Mouse (Mus musculus) left cerebral cortex, postnatal 25 days (tissue): ENCODE measurements around the gene Ifit1bl2. TPM values are rescaled to one million over a fixed set of nuclear protein-coding genes. Genes with fewer than 3 reads are reported as not detected.

Experiments used
- DNase-seq, 2 experiments: peaks; one replicate each; pipeline ENCODE4 v3.0.0; 2022; ENCODE audit warnings: low spot score in 2 of 2, mixed read lengths in 1 of 2
- intact Hi-C: fragments of 180-260 bp; cut with DNase I; formaldehyde crosslinking; loops from one replicate; pipeline ENCODE4 v1.15.1; 2025
- total RNA-seq, 2 experiments: library from RNA; stranded (reverse); gene quantifications; 2 replicates each; pipeline ENCODE4 v1.2.3; 2021

Ifit1bl2 gene
- total RNA-seq, 2 experiments from 2014 or later: 0.46 to 0.60 TPM

DNA sequence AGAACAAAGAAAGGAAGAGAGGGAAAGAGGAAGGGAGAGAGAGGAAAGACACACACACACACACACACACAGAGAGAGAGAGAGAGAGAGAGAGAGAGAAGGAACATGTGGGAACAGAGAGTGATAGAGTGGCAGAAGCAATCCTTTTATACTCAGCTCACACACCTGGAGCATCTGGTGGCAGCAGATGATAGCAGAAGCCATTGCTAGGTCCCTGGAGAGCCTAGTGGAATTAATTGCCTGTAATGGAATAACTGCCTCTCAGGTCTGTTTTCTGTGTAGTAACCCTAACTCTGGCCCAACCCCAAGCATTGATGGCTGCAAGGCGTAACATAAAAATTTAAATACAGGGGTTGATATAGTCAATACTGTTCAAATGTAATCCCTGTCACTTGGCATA is 69.5 kb downstream of the Ifit1bl2 start:
- no peak for DNase-seq
- intact Hi-C loops: no loop called here

DNA sequence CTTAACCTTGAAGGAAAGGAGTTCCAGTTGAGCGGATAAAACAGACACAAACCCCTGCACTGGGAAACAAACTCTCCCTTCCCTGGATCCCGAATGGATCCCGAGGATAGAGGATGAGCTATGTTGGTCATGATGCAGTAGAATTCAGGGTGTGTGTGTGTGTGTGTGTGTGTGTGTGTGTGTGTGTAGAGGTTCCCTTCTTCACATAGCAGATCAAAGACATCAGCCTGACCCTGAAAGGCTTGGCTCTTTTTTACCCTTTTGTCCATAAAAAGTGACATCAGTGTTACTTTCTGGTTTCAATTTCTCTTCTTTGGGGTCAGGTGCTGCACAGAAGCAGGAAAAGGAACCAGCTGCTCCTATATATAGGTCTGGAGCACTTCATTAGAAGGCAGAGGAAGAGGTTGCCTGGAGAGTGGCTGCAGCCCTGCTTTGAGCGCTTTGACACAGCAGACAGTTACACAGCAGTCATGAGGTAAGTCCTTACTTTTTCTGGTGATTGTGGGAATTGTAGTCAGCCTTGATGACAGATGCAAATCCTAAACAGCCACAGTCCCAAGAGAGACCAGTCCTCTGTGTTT is 70.6 kb downstream of the Ifit1bl2 start:
- no peak for DNase-seq
- intact Hi-C loops: no loop called here

DNA sequence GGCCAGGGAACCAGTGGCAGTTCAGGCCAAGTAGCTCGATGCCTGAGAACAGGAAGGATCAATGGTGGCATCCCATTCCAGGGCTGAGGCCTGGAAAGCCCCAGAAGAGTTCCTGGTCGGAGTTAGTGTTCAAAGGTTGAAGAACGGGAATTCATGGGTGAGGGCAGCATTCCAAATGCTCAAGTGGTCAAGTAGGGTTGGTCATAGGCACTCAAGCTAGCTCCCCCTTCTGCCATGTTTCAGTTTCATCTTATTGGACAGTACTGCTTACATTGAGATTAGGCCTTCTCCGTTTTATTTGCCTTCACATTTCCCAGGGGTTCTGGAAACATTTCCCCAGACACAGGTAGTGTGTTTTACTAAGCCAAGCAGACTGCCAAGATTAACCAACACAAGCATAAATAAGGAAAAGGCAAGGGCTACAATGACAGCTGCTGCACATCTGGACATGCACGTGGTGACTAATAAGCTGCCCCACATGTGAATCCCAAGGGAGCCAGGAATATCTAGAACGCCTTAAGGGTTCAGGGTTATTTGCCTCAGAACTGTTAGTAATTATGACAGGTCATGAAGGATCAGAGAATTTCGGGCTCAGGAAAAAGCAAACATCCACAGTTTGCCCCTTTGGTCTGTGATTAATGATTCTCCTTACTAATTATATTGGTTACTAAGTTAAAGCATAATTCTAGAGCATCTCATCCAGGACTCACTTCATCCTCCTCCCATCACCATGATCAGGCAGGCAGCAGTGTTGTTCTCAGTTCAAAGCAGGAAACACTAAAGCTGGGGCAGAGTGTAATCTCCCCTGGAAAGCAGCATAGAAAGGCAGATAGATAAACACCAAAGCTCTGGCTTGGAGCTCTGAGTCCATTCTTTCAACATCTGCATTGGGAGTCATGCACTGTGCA is 71.3 kb downstream of the Ifit1bl2 start:
- intact Hi-C loops: no loop called here

More for the DNA sequence above, 71.3 kb downstream of the Ifit1bl2 start:
- DNase-seq: no peak

Other genes starting within 250 kb of the Ifit1bl2 start
- gene Ch25h, start 165.6 kb downstream of the Ifit1bl2 start, total RNA-seq: under 1 TPM; 0.23 to 0.50 TPM
- 10 to 100 TPM; 17.5 to 19.7 TPM for gene Lipa, start 113.3 kb downstream of the Ifit1bl2 start, total RNA-seq
- gene Ifit2, start 90.0 kb downstream of the Ifit1bl2 start, total RNA-seq: 1 to 10 TPM; 5.6 to 7.2 TPM
- 1 to 10 TPM; 3.7 to 4.5 TPM for gene Ifit3, start 57.2 kb downstream of the Ifit1bl2 start, total RNA-seq
- gene Ifit1bl1, start 38.8 kb downstream of the Ifit1bl2 start, total RNA-seq: 1 to 10 TPM; 1.8 to 2.2 TPM
- gene Ifit3b, start 32.8 kb downstream of the Ifit1bl2 start, total RNA-seq: 1 to 10 TPM; 1.9 to 2.0 TPM
- under 1 TPM; 0.69 to 0.73 TPM for gene Ifit1, start 128 bp upstream of the Ifit1bl2 start, total RNA-seq
- 1 to 10 TPM; 3.0 to 3.8 TPM for gene Slc16a12, start 106.5 kb upstream of the Ifit1bl2 start, total RNA-seq
- 10 to 100 TPM; 21.5 to 24.0 TPM for gene Pank1, start 238.7 kb upstream of the Ifit1bl2 start, total RNA-seq